In the genomic region with DNA sequence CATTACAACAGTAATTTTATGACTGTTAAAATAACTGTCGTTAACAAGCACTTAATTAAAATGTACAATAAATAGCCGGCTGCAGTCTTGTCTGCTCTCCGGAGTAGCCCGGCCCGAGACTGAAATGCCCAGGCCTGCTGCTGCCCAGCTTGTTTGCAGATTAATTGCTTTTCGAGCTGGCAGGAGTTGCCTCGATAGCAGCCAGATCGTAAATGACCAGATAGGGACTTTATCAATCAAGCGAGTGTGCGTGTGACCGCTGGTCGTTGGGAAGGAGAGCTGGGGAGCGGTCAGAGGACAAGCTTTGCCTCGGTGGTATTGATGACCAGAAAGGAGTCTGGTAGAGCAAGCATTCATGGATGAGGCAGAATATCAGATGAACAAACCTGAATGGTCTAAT, we compare ENCODE assay signal across 23 mouse cellular contexts. TPM values are rescaled to one million over a fixed set of nuclear protein-coding genes. Genes with fewer than 3 reads are reported as not detected.
"Had no signal": no experiment of that assay in that cellular context is flagged by ENCODE, and none has a peak within 500 bp of the region (broad histone marks: within the 10 kb centered on the region; RNA-seq: fewer than 3 reads in every experiment).

No protein-coding gene starts in this region.

- ATAC-seq: intestine, postnatal 0 days; liver, embryonic 12.5 days; lung, postnatal 0 days had no signal

- H3K4me3 ChIP-seq: layer of hippocampus, adult 2 months; limb, embryonic 10.5 days; limb, embryonic 13.5 days; liver, embryonic 12.5 days; liver, embryonic 15.5 days; neural tube, embryonic 13.5 days had no signal

- H3K9ac ChIP-seq: limb, embryonic 13.5 days; liver, embryonic 12.5 days; liver, embryonic 15.5 days; neural tube, embryonic 13.5 days had no signal

- DNase-seq: kidney, adult 2 months; kidney, postnatal 25 days; layer of hippocampus, adult 9-11 months; liver; lung, adult 2 months; right cerebral cortex, adult 18-20 months; right cerebral cortex, postnatal 14 days; right cerebral cortex, postnatal 4 days; thymus, adult 2 months; thymus, postnatal 14 days; thymus, postnatal 4 days had no signal

- H3K36me3 ChIP-seq: limb, embryonic 10.5 days; limb, embryonic 13.5 days; liver, embryonic 12.5 days; liver, embryonic 15.5 days; neural tube, embryonic 13.5 days had no signal

- H3K9me3 ChIP-seq: limb, embryonic 10.5 days; limb, embryonic 13.5 days; liver, embryonic 12.5 days; liver, embryonic 15.5 days; neural tube, embryonic 13.5 days had no signal

- H3K4me2 ChIP-seq: limb, embryonic 13.5 days; liver, embryonic 12.5 days; liver, embryonic 15.5 days; neural tube, embryonic 13.5 days had no signal

- H3K27ac ChIP-seq: kidney, postnatal 0 days; layer of hippocampus, adult 2 months; limb, embryonic 10.5 days; limb, embryonic 13.5 days; liver, embryonic 12.5 days; liver, embryonic 15.5 days; macrophage; neural tube, embryonic 13.5 days; stomach, postnatal 0 days had no signal

- H3K4me1 ChIP-seq: limb, embryonic 13.5 days; liver, embryonic 12.5 days; liver, embryonic 15.5 days had no signal

RNA-seq across cellular contexts. Expression of gene Irx3, which starts 25.8 kb away (rescaled TPM):
- total RNA-seq: neutrophil, adult 5-6 weeks had no signal
- polyA plus RNA-seq: macrophage had no signal
